Mouse (Mus musculus) stomach, embryonic 15.5 days (tissue): ENCODE results near the gene Rreb1. TPM values are rescaled to one million over a fixed set of nuclear protein-coding genes. Genes with fewer than 3 reads are reported as not detected.

ENCODE experiments used
- ATAC-seq: fragments of 200-750 bp; cut with Nextera tagmentation; 2 replicates; pipeline ENCODE4 v1.8.0; 2017; ENCODE audit warnings: low read depth, moderate number of reproducible peaks, moderate TSS enrichment; ENCODE audit not compliant: insufficient read depth, low FRiP score
- H3K27ac ChIP-seq: fragments of 300-500 bp; sonication (generic); 2 replicates; pipeline ENCODE4 v1.5.1; 2015; ENCODE audit warnings: mild to moderate bottlenecking, inconsistent platforms
- H3K27me3 ChIP-seq: fragments of 300-500 bp; sonication (generic); replicated peaks from 2 replicates; pipeline ENCODE4 v1.6.1; 2015; ENCODE audit warnings: inconsistent platforms
- H3K36me3 ChIP-seq: fragments of 300-500 bp; sonication (generic); 2 replicates; pipeline ENCODE4 v1.6.1; 2015; ENCODE audit warnings: inconsistent platforms
- H3K4me1 ChIP-seq: fragments of 300-500 bp; sonication (generic); 2 replicates; pipeline ENCODE4 v1.6.1; 2015; ENCODE audit warnings: inconsistent platforms
- H3K4me2 ChIP-seq: fragments of 300-500 bp; sonication (generic); 2 replicates; pipeline ENCODE4 v1.6.1; 2015; ENCODE audit warnings: mild to moderate bottlenecking, inconsistent platforms
- H3K4me3 ChIP-seq: fragments of 300-500 bp; sonication (generic); replicated peaks from 2 replicates; pipeline ENCODE4 v1.5.1; 2015; ENCODE audit warnings: inconsistent platforms
- H3K9ac ChIP-seq: fragments of 300-500 bp; sonication (generic); 2 replicates; pipeline ENCODE4 v1.6.1; 2015; ENCODE audit warnings: inconsistent platforms
- H3K9me3 ChIP-seq: fragments of 300-500 bp; sonication (generic); 2 replicates; pipeline ENCODE4 v1.6.1; 2016; ENCODE audit warnings: inconsistent platforms
- WGBS: fragments of 180-500 bp; shearing (Covaris S2); methylation state at CpG from one replicate; pipeline ENCODE4 v1.1.7; 2015; 5-methylcytosine and 5-hydroxymethylcytosine counted together
- polyA plus RNA-seq: library from polyadenylated mRNA; unstranded; fragments of >200 nt; fragmentation: Nextera tagmentation; extraction: Ambion mirVana; gene quantifications from 2 replicates; pipeline ENCODE4 v1.2.1, GENCODE M21; 2015

The Rreb1 gene
- polyA plus RNA-seq, 1 experiment from 2014 or later: 12.8 TPM

- Histone ChIP-seq H3K4me1 (peaks cover 16% of the 10 kb centered on the region), H3K4me3 (no peak overlapping the region), H3K9ac (no peak overlapping the region), H3K27ac (no peak overlapping the region), H3K27me3 (no peaks in the 10 kb centered on the region), H3K36me3 (peaks cover 16% of the 10 kb centered on the region; the same call in 1 of the 2 replicates), H3K9me3 (no peaks in the 10 kb centered on the region), H3K4me2 (no peak overlapping the region)
- 80% methylated on average over 3 of the region's 3 CpGs for WGBS
- ATAC-seq: no peak
Observed at GRCm38 (mm10) chr13:37943466-37943865, 165.3 kb downstream of the Rreb1 start.

- H3K36me3 ChIP-seq: peaks cover 22% of the 10 kb centered on the region; the same call in 1 of the 2 replicates
- no peaks in the 10 kb centered on the region for H3K27me3 ChIP-seq
- H3K9me3 ChIP-seq: no peaks in the 10 kb centered on the region
- peaks cover 16% of the 10 kb centered on the region for H3K4me1 ChIP-seq
- H3K4me3 ChIP-seq: no peak overlapping the region
- no peak overlapping the region for H3K4me2 ChIP-seq
- no peak overlapping the region for H3K9ac ChIP-seq
- no peak overlapping the region for H3K27ac ChIP-seq
- no peak for ATAC-seq
- WGBS: 90% methylated on average over 1 of the region's 1 CpGs
Observed at GRCm38 (mm10) chr13:37944306-37944705, 166.1 kb downstream of the Rreb1 start.

- no peak overlapping the region for H3K27ac ChIP-seq
- H3K36me3 ChIP-seq: peaks cover 27% of the 10 kb centered on the region; the same call in 1 of the 2 replicates
- H3K4me2 ChIP-seq: no peak overlapping the region
- 77% methylated on average over 8 of the region's 8 CpGs for WGBS
- no peak overlapping the region for H3K4me3 ChIP-seq
- no peak for ATAC-seq
- H3K9ac ChIP-seq: no peak overlapping the region
- peaks cover 16% of the 10 kb centered on the region for H3K4me1 ChIP-seq
- no peaks in the 10 kb centered on the region for H3K9me3 ChIP-seq
- H3K27me3 ChIP-seq: no peaks in the 10 kb centered on the region
Observed at GRCm38 (mm10) chr13:37945392-37945791, 167.2 kb downstream of the Rreb1 start.

- Histone ChIP-seq H3K4me1 (peaks cover 13% of the 10 kb centered on the region), H3K9ac (no peak overlapping the region), H3K27ac (no peak overlapping the region; the same call in 1 of the 2 replicates), H3K4me2 (no peak overlapping the region), H3K36me3 (peaks cover 27% of the 10 kb centered on the region; the same call in 1 of the 2 replicates), H3K27me3 (no peaks in the 10 kb centered on the region), H3K4me3 (no peak overlapping the region), H3K9me3 (no peaks in the 10 kb centered on the region)
- WGBS: 22% methylated on average over 6 of the region's 6 CpGs
- peak; percentile 63 for ATAC-seq
Observed at GRCm38 (mm10) chr13:37946734-37947133, 168.5 kb downstream of the Rreb1 start.

- no peak overlapping the region for H3K4me3 ChIP-seq
- no peak overlapping the region for H3K4me2 ChIP-seq
- H3K27ac ChIP-seq: no peak overlapping the region
- no peaks in the 10 kb centered on the region for H3K9me3 ChIP-seq
- no peak overlapping the region for H3K9ac ChIP-seq
- no peaks in the 10 kb centered on the region for H3K4me1 ChIP-seq
- H3K27me3 ChIP-seq: no peaks in the 10 kb centered on the region
- peaks cover 15% of the 10 kb centered on the region; the same call in 1 of the 2 replicates for H3K36me3 ChIP-seq
- no peak for ATAC-seq
- 80% methylated on average over 6 of the region's 6 CpGs for WGBS
Observed at GRCm38 (mm10) chr13:37952981-37953380, 174.8 kb downstream of the Rreb1 start.

- Histone ChIP-seq H3K4me1 (no peaks in the 10 kb centered on the region), H3K4me2 (no peak overlapping the region), H3K36me3 (peaks cover 5% of the 10 kb centered on the region; the same call in 1 of the 2 replicates), H3K27ac (no peak overlapping the region), H3K4me3 (no peak overlapping the region), H3K9ac (no peak overlapping the region), H3K27me3 (no peaks in the 10 kb centered on the region), H3K9me3 (no peaks in the 10 kb centered on the region)
- ATAC-seq: no peak
- WGBS: 74% methylated on average over 1 of the region's 1 CpGs
Observed at GRCm38 (mm10) chr13:37954318-37954717, 176.1 kb downstream of the Rreb1 start.

- Histone ChIP-seq H3K36me3 (no peaks in the 10 kb centered on the region), H3K9me3 (no peaks in the 10 kb centered on the region), H3K27me3 (no peaks in the 10 kb centered on the region), H3K9ac (no peak overlapping the region), H3K27ac (no peak overlapping the region), H3K4me3 (no peak overlapping the region), H3K4me1 (0 out of 2 replicates have a peak, but pooled peaks cover 1% of the 10 kb centered on the region), H3K4me2 (no peak overlapping the region)
- 82% methylated on average over 18 of the region's 18 CpGs for WGBS
- ATAC-seq: peak; percentile 34; the same call in 1 of the 2 replicates
Observed at GRCm38 (mm10) chr13:37958498-37959238, 180.5 kb downstream of the Rreb1 start.

GRCm38 (mm10) chr13:37959239-37959907 is 181.2 kb downstream of the Rreb1 start:
- ATAC-seq: no peak
- H3K36me3 ChIP-seq: no peaks in the 10 kb centered on the region
- no peak overlapping the region for H3K27ac ChIP-seq
- H3K4me3 ChIP-seq: no peak overlapping the region
- no peak overlapping the region for H3K9ac ChIP-seq
- 77% methylated on average over 15 of the region's 15 CpGs for WGBS
- no peaks in the 10 kb centered on the region for H3K9me3 ChIP-seq
- H3K4me1 ChIP-seq: peaks cover 8% of the 10 kb centered on the region; the same call in 1 of the 2 replicates
- no peaks in the 10 kb centered on the region for H3K27me3 ChIP-seq
- no peak overlapping the region for H3K4me2 ChIP-seq

GRCm38 (mm10) chr13:37959936-37960335 is 181.7 kb downstream of the Rreb1 start:
- Histone ChIP-seq H3K9ac (no peak overlapping the region), H3K27me3 (no peaks in the 10 kb centered on the region), H3K27ac (no peak overlapping the region), H3K4me3 (no peak overlapping the region), H3K9me3 (no peaks in the 10 kb centered on the region), H3K36me3 (no peaks in the 10 kb centered on the region), H3K4me2 (no peak overlapping the region), H3K4me1 (peaks cover 9% of the 10 kb centered on the region)
- ATAC-seq: no peak
- WGBS: 81% methylated on average over 7 of the region's 7 CpGs

- no peak overlapping the region for H3K9ac ChIP-seq
- no peak overlapping the region for H3K27ac ChIP-seq
- H3K27me3 ChIP-seq: no peaks in the 10 kb centered on the region
- no peaks in the 10 kb centered on the region for H3K9me3 ChIP-seq
- H3K4me1 ChIP-seq: peaks cover 22% of the 10 kb centered on the region
- no peaks in the 10 kb centered on the region for H3K36me3 ChIP-seq
- ATAC-seq: no peak
- 75% methylated on average over 9 of the region's 9 CpGs for WGBS
- no peak overlapping the region for H3K4me3 ChIP-seq
- H3K4me2 ChIP-seq: no peak overlapping the region
Observed at GRCm38 (mm10) chr13:37962541-37962940, 184.3 kb downstream of the Rreb1 start.

GRCm38 (mm10) chr13:37963354-37964007 is 185.3 kb downstream of the Rreb1 start:
- no peak overlapping the region for H3K27ac ChIP-seq
- H3K36me3 ChIP-seq: no peaks in the 10 kb centered on the region
- H3K27me3 ChIP-seq: no peaks in the 10 kb centered on the region
- WGBS: 4% methylated on average over 12 of the region's 12 CpGs
- H3K4me3 ChIP-seq: peak overlapping the region; percentile 42
- peak overlapping the region; percentile 64 for H3K4me2 ChIP-seq
- H3K9ac ChIP-seq: no peak overlapping the region
- H3K4me1 ChIP-seq: peaks cover 22% of the 10 kb centered on the region
- no peaks in the 10 kb centered on the region for H3K9me3 ChIP-seq
- 0 out of 2 replicates have a peak, but pooled peaks have one; percentile 11 for ATAC-seq
